Mouse (Mus musculus) brain, embryonic 14.5 days (tissue): ENCODE data around the gene Mak.

ENCODE experiments used
- CTCF ChIP-seq: fragments of 200-500 bp; IDR thresholded peaks from 2 replicates; pipeline ENCODE4 v1.5.1; 2012; ENCODE audit warnings: inconsistent platforms, mild to moderate bottlenecking, moderate library complexity, borderline replicate concordance; ENCODE audit not compliant: insufficient read depth, insufficient read length; ENCODE audit errors: extremely low read depth
- POLR2A ChIP-seq: fragments of 200-500 bp; IDR thresholded peaks from 2 replicates; pipeline ENCODE4 v1.6.1; 2012; ENCODE audit warnings: mild to moderate bottlenecking, inconsistent platforms, borderline replicate concordance; ENCODE audit not compliant: poor library complexity, insufficient read depth, insufficient read length, severe bottlenecking; ENCODE audit errors: extremely low read depth

GRCm38 (mm10) chr13:40986081-40986480 lies 93.4 kb downstream of the Mak start:
- TF ChIP-seq CTCF, result no peak
- TF ChIP-seq POLR2A, result no peak
